Mouse (Mus musculus): ENCODE measurements around the gene Prdm10. TPM values are rescaled to one million over a fixed set of nuclear protein-coding genes. Genes with fewer than 3 reads are reported as not detected.

Prdm10 gene
- polyA plus RNA-seq, 1 experiment = 5.1 TPM

GRCm38 (mm10) chr9:31281663-31282015 is 1.3 kb downstream of the Prdm10 start:
- Histone ChIP-seq H3K4me3 (ENCODE audit: control insufficient read depth, low read depth, low read length) (peak overlapping the region; percentile 97), H3K27me3 (ENCODE audit: control insufficient read depth, insufficient read depth, low read length) (no peaks in the 10 kb centered on the region), H3K27ac (ENCODE audit: control insufficient read depth, insufficient read depth, low read depth, low read length) (peak overlapping the region; percentile 100), H3K36me3 (ENCODE audit: control insufficient read depth, insufficient read depth, low read length) (no peaks in the 10 kb centered on the region), H3K4me1 (ENCODE audit: control insufficient read depth, insufficient read depth, low read length) (peaks cover 19% of the 10 kb centered on the region)
- TF ChIP-seq POLR2A (IDR thresholded peaks at IDR 0.05; ENCODE audit: control insufficient read depth, low read depth, low read length) (peak; percentile 25; the same call in 1 of the 2 replicates), CTCF (IDR thresholded peaks at IDR 0.05; ENCODE audit: control insufficient read depth, insufficient read depth, insufficient replicate concordance, low read depth, low read length) (no peak)

DNA sequence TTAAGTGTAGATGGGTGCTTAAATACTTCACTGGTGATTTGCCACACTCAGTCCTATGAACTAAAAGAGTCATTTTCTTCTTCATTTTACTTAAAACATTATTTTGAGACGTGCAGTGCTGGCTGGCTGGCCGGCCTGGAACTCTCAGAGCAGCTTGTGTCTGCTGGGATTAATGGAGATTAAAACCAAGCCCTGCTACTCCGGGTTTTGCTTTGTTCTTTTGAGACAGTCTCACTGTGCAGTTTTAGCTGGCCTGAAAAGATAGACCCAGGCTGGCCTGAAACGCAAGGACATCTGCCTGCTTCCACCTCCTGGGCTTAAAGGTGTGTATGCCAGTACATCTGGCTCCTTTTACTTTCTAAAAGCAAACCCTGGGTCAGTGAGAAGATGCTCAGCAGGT is 2.2 kb downstream of the Prdm10 start:
- TF ChIP-seq CTCF (IDR thresholded peaks at IDR 0.05; ENCODE audit: control insufficient read depth, insufficient read depth, insufficient replicate concordance, low read depth, low read length) (no peak), POLR2A (IDR thresholded peaks at IDR 0.05; ENCODE audit: control insufficient read depth, low read depth, low read length) (no peak)
- peak overlapping the region; percentile 4 for H3K4me3 ChIP-seq (ENCODE audit: control insufficient read depth, low read depth, low read length)
- no peak overlapping the region for H3K27ac ChIP-seq (ENCODE audit: control insufficient read depth, insufficient read depth, low read depth, low read length)
- H3K27me3 ChIP-seq (ENCODE audit: control insufficient read depth, insufficient read depth, low read length) = no peaks in the 10 kb centered on the region
- H3K36me3 ChIP-seq (ENCODE audit: control insufficient read depth, insufficient read depth, low read length) = no peaks in the 10 kb centered on the region
- H3K4me1 ChIP-seq (ENCODE audit: control insufficient read depth, insufficient read depth, low read length) = peaks cover 19% of the 10 kb centered on the region

GRCm38 (mm10) chr9:31283044-31283443 is 2.7 kb downstream of the Prdm10 start:
- Histone ChIP-seq H3K36me3 (ENCODE audit: control insufficient read depth, insufficient read depth, low read length) (no peaks in the 10 kb centered on the region), H3K27ac (ENCODE audit: control insufficient read depth, insufficient read depth, low read depth, low read length) (peak overlapping the region; percentile 54; the same call in 1 of the 2 replicates), H3K4me1 (ENCODE audit: control insufficient read depth, insufficient read depth, low read length) (peaks cover 17% of the 10 kb centered on the region), H3K27me3 (ENCODE audit: control insufficient read depth, insufficient read depth, low read length) (no peaks in the 10 kb centered on the region), H3K4me3 (ENCODE audit: control insufficient read depth, low read depth, low read length) (no peak overlapping the region; the same call in 1 of the 2 replicates)
- no peak for TF ChIP-seq POLR2A (IDR thresholded peaks at IDR 0.05; ENCODE audit: control insufficient read depth, low read depth, low read length)
- TF ChIP-seq CTCF (IDR thresholded peaks at IDR 0.05; ENCODE audit: control insufficient read depth, insufficient read depth, insufficient replicate concordance, low read depth, low read length) = no peak

GRCm38 (mm10) chr9:31283911-31284310 is 3.6 kb downstream of the Prdm10 start:
- no peak overlapping the region for H3K27ac ChIP-seq (ENCODE audit: control insufficient read depth, insufficient read depth, low read depth, low read length)
- no peaks in the 10 kb centered on the region for H3K36me3 ChIP-seq (ENCODE audit: control insufficient read depth, insufficient read depth, low read length)
- no peak overlapping the region for H3K4me3 ChIP-seq (ENCODE audit: control insufficient read depth, low read depth, low read length)
- H3K27me3 ChIP-seq (ENCODE audit: control insufficient read depth, insufficient read depth, low read length) = no peaks in the 10 kb centered on the region
- peaks cover 11% of the 10 kb centered on the region for H3K4me1 ChIP-seq (ENCODE audit: control insufficient read depth, insufficient read depth, low read length)
- TF ChIP-seq POLR2A (IDR thresholded peaks at IDR 0.05; ENCODE audit: control insufficient read depth, low read depth, low read length) (no peak), CTCF (IDR thresholded peaks at IDR 0.05; ENCODE audit: control insufficient read depth, insufficient read depth, insufficient replicate concordance, low read depth, low read length) (no peak)

DNA sequence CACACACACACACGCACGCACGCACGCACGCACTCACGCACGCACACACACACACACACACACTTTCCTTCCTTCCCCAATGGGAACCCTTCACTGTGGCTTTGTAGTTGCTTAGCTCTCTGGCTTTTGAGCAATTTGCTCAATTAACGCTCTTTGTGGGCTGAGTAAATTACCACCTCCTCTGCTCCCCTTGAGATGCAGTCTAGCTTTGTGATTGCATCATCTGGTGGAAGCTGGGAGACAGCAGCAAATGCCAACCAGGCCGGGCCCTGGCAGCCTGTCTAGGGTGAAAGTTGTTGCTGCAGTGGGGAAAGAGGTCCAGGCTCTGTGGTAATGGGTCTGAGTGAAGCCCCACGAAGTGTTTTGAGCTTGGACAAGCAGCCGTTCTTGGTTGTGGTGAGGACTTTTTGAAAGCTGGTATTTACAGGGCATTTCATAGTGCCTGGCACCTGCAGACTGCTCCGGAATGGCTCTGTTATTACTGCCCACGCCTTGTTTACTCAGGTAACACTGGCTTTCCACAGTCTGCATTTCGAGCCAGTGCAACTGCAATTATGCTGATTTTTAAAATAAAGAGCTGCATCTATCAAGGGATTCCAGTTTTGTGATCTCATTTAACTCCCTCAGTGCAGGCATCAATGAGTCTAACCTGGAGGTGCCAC is 10.0 kb downstream of the Prdm10 start:
- Histone ChIP-seq H3K4me1 (ENCODE audit: control insufficient read depth, insufficient read depth, low read length) (no peaks in the 10 kb centered on the region), H3K27me3 (ENCODE audit: control insufficient read depth, insufficient read depth, low read length) (no peaks in the 10 kb centered on the region), H3K36me3 (ENCODE audit: control insufficient read depth, insufficient read depth, low read length) (no peaks in the 10 kb centered on the region), H3K4me3 (ENCODE audit: control insufficient read depth, low read depth, low read length) (no peak overlapping the region), H3K27ac (ENCODE audit: control insufficient read depth, insufficient read depth, low read depth, low read length) (no peak overlapping the region)
- TF ChIP-seq CTCF (IDR thresholded peaks at IDR 0.05; ENCODE audit: control insufficient read depth, insufficient read depth, insufficient replicate concordance, low read depth, low read length) = no peak
- TF ChIP-seq POLR2A (IDR thresholded peaks at IDR 0.05; ENCODE audit: control insufficient read depth, low read depth, low read length) = no peak

GRCm38 (mm10) chr9:31291978-31292377 is 11.6 kb downstream of the Prdm10 start:
- Histone ChIP-seq H3K27me3 (ENCODE audit: control insufficient read depth, insufficient read depth, low read length) (no peaks in the 10 kb centered on the region), H3K4me1 (ENCODE audit: control insufficient read depth, insufficient read depth, low read length) (no peaks in the 10 kb centered on the region), H3K27ac (ENCODE audit: control insufficient read depth, insufficient read depth, low read depth, low read length) (no peak overlapping the region), H3K36me3 (ENCODE audit: control insufficient read depth, insufficient read depth, low read length) (no peaks in the 10 kb centered on the region), H3K4me3 (ENCODE audit: control insufficient read depth, low read depth, low read length) (no peak overlapping the region)
- no peak for TF ChIP-seq POLR2A (IDR thresholded peaks at IDR 0.05; ENCODE audit: control insufficient read depth, low read depth, low read length)
- TF ChIP-seq CTCF (IDR thresholded peaks at IDR 0.05; ENCODE audit: control insufficient read depth, insufficient read depth, insufficient replicate concordance, low read depth, low read length) = no peak

DNA sequence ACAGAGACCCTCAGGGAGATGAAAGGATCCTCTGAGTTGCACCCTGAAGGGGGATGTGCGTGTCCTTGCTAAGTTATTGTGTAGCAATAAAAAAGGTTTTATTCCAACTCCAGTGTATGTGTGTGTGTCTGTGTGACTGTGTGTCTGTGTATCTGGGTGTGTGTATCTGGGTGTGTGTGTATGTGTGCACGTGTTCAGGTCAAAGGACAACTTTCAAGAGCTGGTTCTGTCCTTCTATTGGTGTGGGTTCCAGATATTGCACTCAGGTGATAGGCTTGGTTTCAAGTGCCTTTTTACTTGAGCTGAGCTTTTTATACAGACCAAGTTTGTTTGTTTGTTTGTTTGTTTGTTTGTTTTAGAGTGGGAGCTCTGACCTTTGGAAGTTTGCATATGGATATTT is 12.9 kb downstream of the Prdm10 start:
- no peaks in the 10 kb centered on the region for H3K27me3 ChIP-seq (ENCODE audit: control insufficient read depth, insufficient read depth, low read length)
- no peaks in the 10 kb centered on the region for H3K4me1 ChIP-seq (ENCODE audit: control insufficient read depth, insufficient read depth, low read length)
- TF ChIP-seq POLR2A (IDR thresholded peaks at IDR 0.05; ENCODE audit: control insufficient read depth, low read depth, low read length) (no peak), CTCF (IDR thresholded peaks at IDR 0.05; ENCODE audit: control insufficient read depth, insufficient read depth, insufficient replicate concordance, low read depth, low read length) (no peak)
- no peak overlapping the region for H3K27ac ChIP-seq (ENCODE audit: control insufficient read depth, insufficient read depth, low read depth, low read length)
- H3K4me3 ChIP-seq (ENCODE audit: control insufficient read depth, low read depth, low read length) = no peak overlapping the region
- no peaks in the 10 kb centered on the region for H3K36me3 ChIP-seq (ENCODE audit: control insufficient read depth, insufficient read depth, low read length)
